Mouse (Mus musculus) bone marrow macrophage, adult 2 months (primary cell): ENCODE measurements around the gene Bex3.
"Not testable (repeated sequence)": the region's sequence is repeated elsewhere in the genome, so short reads cannot be mapped to it uniquely, and the experiment has no call there.

ENCODE experiments used
- CTCF ChIP-seq: IDR thresholded peaks from 2 replicates; pipeline ENCODE4 v1.5.1; 2012; ENCODE audit warnings: low read depth, mild to moderate bottlenecking, low read length, moderate library complexity
- POLR2A ChIP-seq: IDR thresholded peaks from 2 replicates; pipeline ENCODE4 v1.6.1; 2012; ENCODE audit warnings: mild to moderate bottlenecking, low read depth, low read length, borderline replicate concordance

DNA sequence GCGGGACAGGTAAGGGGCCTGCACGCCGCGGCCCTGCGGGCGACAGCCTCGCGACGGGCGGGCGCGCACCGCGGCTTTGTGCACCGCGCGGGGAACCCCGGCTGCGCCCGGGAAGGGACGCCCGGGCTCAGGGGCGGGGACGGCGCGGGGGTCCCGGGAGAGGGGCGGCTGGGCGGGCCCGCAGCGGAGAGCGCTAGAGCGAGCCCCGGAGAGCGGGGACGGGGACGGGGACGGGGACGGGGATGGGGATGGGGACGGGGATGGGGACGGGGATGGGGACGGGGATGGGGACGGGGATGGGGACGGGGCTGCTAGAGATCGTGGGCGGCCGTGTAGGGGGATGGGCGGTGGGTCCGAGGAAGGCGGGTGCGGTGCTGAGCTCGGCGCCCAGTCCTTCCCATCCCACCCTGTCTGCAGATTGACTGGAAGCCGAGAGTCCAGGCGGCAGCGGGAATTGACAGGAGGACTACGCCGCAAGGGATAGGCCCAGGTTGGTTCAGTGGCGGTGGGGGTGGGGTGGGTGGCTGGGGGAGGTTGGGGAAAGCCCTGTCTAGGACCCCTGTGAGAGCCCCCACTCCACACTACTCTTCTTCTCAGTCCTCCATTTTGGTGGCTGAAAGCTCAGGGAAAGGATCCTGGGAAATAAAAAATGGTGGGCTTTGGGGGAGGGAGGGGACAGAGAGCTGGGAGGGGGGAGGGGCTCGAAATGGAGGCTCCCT lies 499 bp downstream of the Bex3 start:
- TF ChIP-seq POLR2A, CTCF: not testable (repeated sequence)
